Mouse (Mus musculus): ENCODE results near the gene Ncor2. TPM values are rescaled to one million over a fixed set of nuclear protein-coding genes. Genes with fewer than 3 reads are reported as not detected.
A peak's percentile ranks its signal among the peaks of the same experiment; 100 is the strongest.

Ncor2 gene
- polyA plus RNA-seq, 1 experiment from 2014 or later: 25.6 TPM

- Histone ChIP-seq H3K9me3 (no peaks in the 10 kb centered on the region), H3K4me3 (no peak overlapping the region), H3K4me2 (peak overlapping the region; percentile 91), H3K27ac (peak overlapping the region; percentile 91), H3K27me3 (replicated peaks) (no peaks in the 10 kb centered on the region), H3K36me3 (replicated peaks) (no peaks in the 10 kb centered on the region), H3K4me1 (peaks cover 77% of the 10 kb centered on the region), H3K9ac (0 out of 2 replicates have a peak overlapping the region, but pooled peaks have one; percentile 12)
- no peak for ATAC-seq (replicated peaks)
- WGBS: 41% methylated on average over 13 of the region's 13 CpGs
Measured at GRCm38 (mm10) chr5:125174726-125175672, 4.0 kb downstream of the Ncor2 start.

GRCm38 (mm10) chr5:125173868-125174267 is 5.2 kb downstream of the Ncor2 start:
- no peak overlapping the region for H3K4me2 ChIP-seq
- no peaks in the 10 kb centered on the region for H3K27me3 ChIP-seq (replicated peaks)
- H3K9ac ChIP-seq: no peak overlapping the region
- no peaks in the 10 kb centered on the region for H3K36me3 ChIP-seq (replicated peaks)
- peaks cover 76% of the 10 kb centered on the region for H3K4me1 ChIP-seq
- 84% methylated on average over 1 of the region's 1 CpGs for WGBS
- no peak overlapping the region for H3K4me3 ChIP-seq
- no peaks in the 10 kb centered on the region for H3K9me3 ChIP-seq
- ATAC-seq (replicated peaks): no peak
- H3K27ac ChIP-seq: peak overlapping the region; percentile 55; the same call in 1 of the 2 replicates

- no peak overlapping the region for H3K9ac ChIP-seq
- ATAC-seq (replicated peaks): no peak
- H3K4me2 ChIP-seq: no peak overlapping the region
- no peaks in the 10 kb centered on the region for H3K9me3 ChIP-seq
- no peaks in the 10 kb centered on the region for H3K36me3 ChIP-seq (replicated peaks)
- H3K27me3 ChIP-seq (replicated peaks): no peaks in the 10 kb centered on the region
- no peak overlapping the region for H3K4me3 ChIP-seq
- peaks cover 76% of the 10 kb centered on the region for H3K4me1 ChIP-seq
- peak overlapping the region; percentile 55 for H3K27ac ChIP-seq
- 45% methylated on average over 12 of the region's 12 CpGs for whole genome bisulfite sequencing
Measured at GRCm38 (mm10) chr5:125172831-125173615, 6.0 kb downstream of the Ncor2 start.

GRCm38 (mm10) chr5:125171259-125171658 is 7.8 kb downstream of the Ncor2 start:
- WGBS: 48% methylated on average over 6 of the region's 6 CpGs

DNA sequence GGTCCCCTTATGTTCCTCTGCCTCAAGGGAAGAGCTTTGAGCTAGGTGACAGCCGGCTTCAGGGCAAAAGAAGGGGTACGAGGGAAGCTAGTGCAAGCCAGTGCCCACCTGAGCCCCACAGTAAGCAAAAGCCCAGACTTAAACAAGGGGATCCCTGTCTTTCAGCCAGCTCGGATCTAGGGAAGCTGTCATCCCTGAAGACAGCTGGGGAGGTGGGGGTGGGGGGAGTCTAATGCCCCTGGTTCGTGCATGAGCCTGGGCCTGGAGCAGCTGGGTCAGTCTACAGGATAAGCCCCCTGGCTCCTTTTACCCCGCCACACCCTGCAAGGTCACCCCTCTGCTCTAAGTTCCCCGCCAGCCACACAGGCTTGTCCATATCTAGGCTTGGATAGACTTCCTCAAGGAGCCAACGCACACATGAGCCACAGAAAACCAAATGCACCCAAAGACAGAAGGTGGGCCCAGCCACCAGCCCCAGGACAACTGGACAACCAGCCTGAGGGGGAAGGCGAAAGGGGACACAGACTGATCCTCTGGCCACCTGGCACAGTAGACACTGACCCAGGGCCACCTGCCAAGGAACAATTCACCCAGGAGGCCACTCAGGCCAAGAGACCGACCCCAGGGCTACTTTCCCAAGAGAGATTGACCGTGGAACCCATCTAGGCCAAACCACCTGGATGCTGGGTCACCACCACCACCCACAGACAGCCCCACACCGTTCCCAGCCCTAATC is 8.7 kb downstream of the Ncor2 start:
- H3K4me1 ChIP-seq: peaks cover 65% of the 10 kb centered on the region
- no peak overlapping the region for H3K27ac ChIP-seq
- no peak overlapping the region for H3K4me3 ChIP-seq
- no peaks in the 10 kb centered on the region for H3K36me3 ChIP-seq (replicated peaks)
- H3K27me3 ChIP-seq (replicated peaks): no peaks in the 10 kb centered on the region
- no peak overlapping the region for H3K9ac ChIP-seq
- H3K9me3 ChIP-seq: no peaks in the 10 kb centered on the region
- no peak for ATAC-seq (replicated peaks)
- H3K4me2 ChIP-seq: no peak overlapping the region
- 68% methylated on average over 11 of the region's 11 CpGs for WGBS

More at GRCm38 (mm10) chr5:125171259-125171658, 7.8 kb downstream of the Ncor2 start:
- no peaks in the 10 kb centered on the region for H3K27me3 ChIP-seq (replicated peaks)
- H3K9ac ChIP-seq: no peak overlapping the region
- no peaks in the 10 kb centered on the region for H3K9me3 ChIP-seq
- no peaks in the 10 kb centered on the region for H3K36me3 ChIP-seq (replicated peaks)
- H3K4me1 ChIP-seq: peaks cover 66% of the 10 kb centered on the region
- ATAC-seq (replicated peaks): no peak
- no peak overlapping the region for H3K4me2 ChIP-seq
- H3K4me3 ChIP-seq: no peak overlapping the region
- 0 out of 2 replicates have a peak overlapping the region, but pooled peaks have one; percentile 31 for H3K27ac ChIP-seq

DNA sequence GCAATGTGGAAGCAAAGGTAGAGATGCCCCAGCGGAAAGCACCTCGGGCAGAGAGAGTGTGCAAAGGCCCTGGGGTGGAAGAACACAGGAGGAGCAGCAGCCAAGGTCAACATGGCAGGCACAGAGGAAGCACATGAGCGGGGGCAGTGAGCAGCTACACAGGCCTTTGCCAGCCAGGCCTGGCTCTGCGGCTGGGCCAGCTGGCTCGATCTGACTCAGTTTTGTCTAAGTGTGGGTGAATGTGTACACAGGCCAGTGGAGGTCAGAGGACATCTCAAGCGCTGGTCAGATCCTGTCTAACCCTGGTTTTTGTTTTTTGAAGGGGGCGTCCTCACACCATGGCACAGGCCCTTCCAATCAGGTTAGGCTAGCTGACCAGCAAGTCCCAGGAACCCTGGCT is 10.9 kb downstream of the Ncor2 start:
- H3K27me3 ChIP-seq (replicated peaks): no peaks in the 10 kb centered on the region
- no peak for ATAC-seq (replicated peaks)
- H3K36me3 ChIP-seq (replicated peaks): no peaks in the 10 kb centered on the region
- WGBS: 87% methylated on average over 7 of the region's 7 CpGs
- no peaks in the 10 kb centered on the region for H3K9me3 ChIP-seq
- no peak overlapping the region for H3K9ac ChIP-seq
- H3K27ac ChIP-seq: no peak overlapping the region
- H3K4me2 ChIP-seq: no peak overlapping the region
- H3K4me3 ChIP-seq: no peak overlapping the region
- peaks cover 69% of the 10 kb centered on the region for H3K4me1 ChIP-seq

- Histone ChIP-seq H3K9ac (no peak overlapping the region), H3K27me3 (replicated peaks) (no peaks in the 10 kb centered on the region), H3K36me3 (replicated peaks) (no peaks in the 10 kb centered on the region), H3K4me1 (peaks cover 69% of the 10 kb centered on the region), H3K27ac (no peak overlapping the region), H3K9me3 (no peaks in the 10 kb centered on the region), H3K4me2 (no peak overlapping the region), H3K4me3 (no peak overlapping the region)
- WGBS: 76% methylated on average over 5 of the region's 5 CpGs
- no peak for ATAC-seq (replicated peaks)
Measured at GRCm38 (mm10) chr5:125167524-125167923, 11.5 kb downstream of the Ncor2 start.

DNA sequence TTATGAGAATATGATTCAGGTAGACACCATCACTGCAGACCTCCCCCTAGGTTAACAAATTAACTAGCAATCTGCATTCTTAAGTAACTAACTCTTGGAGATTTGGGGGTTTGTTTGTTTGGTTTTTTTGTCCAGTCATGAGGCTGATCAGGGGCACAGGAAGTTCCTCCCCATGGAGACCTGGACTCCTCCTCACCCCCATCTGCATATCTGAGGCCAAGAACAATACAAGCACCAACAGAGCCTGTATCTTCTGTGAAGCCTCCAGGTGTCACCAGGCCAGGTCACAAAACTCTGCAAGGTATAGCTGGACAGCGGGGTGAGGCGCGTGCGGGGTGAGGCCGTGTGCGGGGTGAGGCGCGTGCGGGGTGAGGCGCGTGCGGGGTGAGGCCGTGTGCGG is 13.0 kb downstream of the Ncor2 start:
- no peak for ATAC-seq (replicated peaks)
- 81% methylated on average over 14 of the region's 14 CpGs for WGBS
- no peak overlapping the region for H3K27ac ChIP-seq
- no peak overlapping the region for H3K9ac ChIP-seq
- no peak overlapping the region for H3K4me2 ChIP-seq
- H3K4me1 ChIP-seq: peaks cover 60% of the 10 kb centered on the region
- no peaks in the 10 kb centered on the region for H3K27me3 ChIP-seq (replicated peaks)
- H3K4me3 ChIP-seq: no peak overlapping the region
- no peaks in the 10 kb centered on the region for H3K36me3 ChIP-seq (replicated peaks)
- no peaks in the 10 kb centered on the region for H3K9me3 ChIP-seq

DNA sequence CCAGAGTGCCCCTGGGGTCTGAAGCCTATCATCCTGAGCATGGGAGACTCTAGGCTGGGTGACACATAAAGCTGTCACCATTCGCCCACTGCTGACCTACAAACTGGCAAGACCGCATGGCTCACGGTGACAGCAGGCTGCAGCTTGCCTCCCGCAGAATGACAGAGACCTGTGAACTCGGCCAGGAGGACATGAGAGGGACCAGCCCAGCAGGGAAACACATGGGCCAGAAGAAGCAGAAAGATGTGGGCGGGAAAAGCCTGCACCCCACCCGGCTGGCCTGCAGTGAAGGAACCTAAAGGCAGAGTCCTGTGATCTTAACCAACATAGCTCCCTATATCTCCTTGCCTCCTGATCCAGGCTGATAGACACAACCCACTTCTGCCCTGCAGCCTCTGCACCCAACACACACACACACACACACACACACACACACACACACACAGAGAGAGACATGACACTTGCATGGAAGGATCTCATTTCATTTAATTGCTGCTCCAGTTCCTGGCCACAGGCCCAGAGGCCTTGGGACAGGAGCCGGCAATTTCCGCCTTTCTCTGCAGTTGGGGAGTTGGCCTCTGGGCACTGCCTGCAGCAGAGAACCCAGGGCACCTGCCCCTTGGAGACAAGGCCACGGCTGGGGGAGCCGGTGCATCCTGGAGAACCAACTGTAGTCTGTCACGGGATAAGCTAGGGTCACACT is 14.4 kb downstream of the Ncor2 start:
- 38% methylated on average over 12 of the region's 12 CpGs for WGBS
- H3K9me3 ChIP-seq: no peaks in the 10 kb centered on the region
- no peak overlapping the region for H3K4me3 ChIP-seq
- H3K9ac ChIP-seq: no peak overlapping the region
- ATAC-seq (replicated peaks): no peak
- H3K36me3 ChIP-seq (replicated peaks): no peaks in the 10 kb centered on the region
- H3K4me1 ChIP-seq: peaks cover 58% of the 10 kb centered on the region
- H3K4me2 ChIP-seq: no peak overlapping the region
- H3K27me3 ChIP-seq (replicated peaks): no peaks in the 10 kb centered on the region
- H3K27ac ChIP-seq: peak overlapping the region; percentile 65

- no peak overlapping the region for H3K4me3 ChIP-seq
- no peaks in the 10 kb centered on the region for H3K36me3 ChIP-seq (replicated peaks)
- no peak overlapping the region; the same call in 1 of the 2 replicates for H3K9ac ChIP-seq
- H3K4me2 ChIP-seq: no peak overlapping the region
- H3K27me3 ChIP-seq (replicated peaks): no peaks in the 10 kb centered on the region
- peaks cover 68% of the 10 kb centered on the region for H3K4me1 ChIP-seq
- no peak for ATAC-seq (replicated peaks)
- H3K9me3 ChIP-seq: no peaks in the 10 kb centered on the region
- peak overlapping the region; percentile 65 for H3K27ac ChIP-seq
- 18% methylated on average over 8 of the region's 8 CpGs for WGBS
Measured at GRCm38 (mm10) chr5:125163441-125164050, 15.5 kb downstream of the Ncor2 start.

- WGBS: 75% methylated on average over 1 of the region's 3 CpGs
Measured at GRCm38 (mm10) chr5:125162461-125162860, 16.6 kb downstream of the Ncor2 start.

More at GRCm38 (mm10) chr5:125162461-125162860, 16.6 kb downstream of the Ncor2 start:
- Histone ChIP-seq H3K27me3 (replicated peaks) (no peaks in the 10 kb centered on the region), H3K4me1 (peaks cover 79% of the 10 kb centered on the region), H3K9ac (no peak overlapping the region), H3K36me3 (replicated peaks) (no peaks in the 10 kb centered on the region), H3K4me3 (no peak overlapping the region), H3K9me3 (no peaks in the 10 kb centered on the region), H3K27ac (no peak overlapping the region), H3K4me2 (no peak overlapping the region)
- ATAC-seq (replicated peaks): no peak

Data from midbrain, embryonic 15.5 days (tissue).